Mouse (Mus musculus) midbrain, embryonic 14.5 days (tissue): Measurements from ENCODE around the gene Fgf22. TPM values are rescaled to one million over a fixed set of nuclear protein-coding genes. Genes with fewer than 3 reads are reported as not detected.

Experiments
- ATAC-seq: fragments of 200-750 bp; cut with Nextera tagmentation; 2 replicates; pipeline ENCODE4 v1.8.0; 2017; ENCODE audit warnings: moderate number of reproducible peaks, moderate library complexity; ENCODE audit not compliant: low FRiP score, low TSS enrichment
- DNase-seq: peaks from one replicate; pipeline ENCODE4 v3.0.0-alpha.2; 2015
- H3K27ac ChIP-seq: fragments of 300-500 bp; sonication (generic); replicated peaks from 2 replicates; pipeline ENCODE4 v1.5.1; 2014; ENCODE audit warnings: mild to moderate bottlenecking, low read depth, low read length, moderate library complexity
- H3K27me3 ChIP-seq: fragments of 300-500 bp; sonication (generic); 2 replicates; pipeline ENCODE4 v1.6.1; 2014; ENCODE audit warnings: low read length, control low read depth, mixed read lengths; ENCODE audit not compliant: control insufficient read depth, insufficient read depth
- H3K36me3 ChIP-seq: fragments of 300-500 bp; sonication (generic); 2 replicates; pipeline ENCODE4 v1.6.1; 2014; ENCODE audit warnings: low read length, control low read depth; ENCODE audit not compliant: control insufficient read depth, insufficient read depth
- H3K4me1 ChIP-seq: fragments of 300-500 bp; sonication (generic); 2 replicates; pipeline ENCODE4 v1.6.1; 2014; ENCODE audit warnings: mild to moderate bottlenecking, antibody characterized with exemption, low read length, control low read depth; ENCODE audit not compliant: control insufficient read depth, insufficient read depth
- H3K4me2 ChIP-seq: fragments of 300-500 bp; sonication (generic); 2 replicates; pipeline ENCODE4 v1.6.1; 2014; ENCODE audit warnings: mild to moderate bottlenecking, low read length, moderate library complexity
- H3K4me3 ChIP-seq: fragments of 300-500 bp; sonication (generic); replicated peaks from 2 replicates; pipeline ENCODE4 v1.5.1; 2014; ENCODE audit warnings: low read depth, low read length
- H3K9ac ChIP-seq: fragments of 300-500 bp; sonication (generic); replicated peaks from 2 replicates; pipeline ENCODE4 v1.6.1; 2014; ENCODE audit warnings: mild to moderate bottlenecking, low read length, moderate library complexity
- H3K9me3 ChIP-seq: fragments of 300-500 bp; sonication (generic); 2 replicates; pipeline ENCODE4 v1.6.1; 2016; ENCODE audit warnings: low read length, control low read depth, mixed read lengths; ENCODE audit not compliant: control insufficient read depth
- WGBS: fragments of 180-500 bp; shearing (Covaris S2); extraction: QIAGEN DNeasy Blood & Tissue Kit; methylation state at CpG from one replicate; pipeline ENCODE4 v1.1.7; 2014; 5-methylcytosine and 5-hydroxymethylcytosine counted together
- polyA plus RNA-seq: library from polyadenylated mRNA; unstranded; fragments of >200 nt; fragmentation: Nextera tagmentation; extraction: Ambion mirVana; gene quantifications from 2 replicates; pipeline ENCODE4 v1.2.1, GENCODE M21; 2014

Gene Fgf22
- 0.87 and 1.0 TPM in 2 replicates for polyA plus RNA-seq

- Histone ChIP-seq H3K9ac (peak within 1 kb of the TSS; percentile 51; the same call in 1 of the 2 replicates), H3K4me2 (peak within 1 kb of the TSS; percentile 69), H3K4me3 (peak within 1 kb of the TSS; percentile 39), H3K27me3 (no peaks in the 10 kb centered on the region), H3K9me3 (no peaks in the 10 kb centered on the region), H3K36me3 (peaks cover 37% of the 10 kb centered on the region), H3K4me1 (0 out of 2 replicates have a peak, but pooled peaks cover 3% of the 10 kb centered on the region), H3K27ac (no peak within 1 kb of the TSS)
- under 1% methylated on average over 36 of the region's 36 CpGs for WGBS
- peak; percentile 86 for DNase-seq
- ATAC-seq: peak; percentile 82
These were observed at the start of gene Fgf22 for GRCm38 (mm10) chr10:79754856-79755516. Gene Fgf22, plus strand, starts transcription at chr10:79755076.

- Histone ChIP-seq H3K9ac (peak overlapping the region; percentile 85), H3K4me1 (peaks cover 26% of the 10 kb centered on the region), H3K27ac (no peak overlapping the region), H3K9me3 (no peaks in the 10 kb centered on the region), H3K4me2 (peak overlapping the region; percentile 88), H3K36me3 (peaks cover 25% of the 10 kb centered on the region), H3K27me3 (no peaks in the 10 kb centered on the region), H3K4me3 (peak overlapping the region; percentile 74; the same call in 1 of the 2 replicates)
- DNase-seq (no peak), ATAC-seq (no peak)
- 80% methylated on average over 5 of the region's 5 CpGs for WGBS
These were observed 48.9 kb upstream of the Fgf22 start for GRCm38 (mm10) chr10:79705951-79706350.

DNA sequence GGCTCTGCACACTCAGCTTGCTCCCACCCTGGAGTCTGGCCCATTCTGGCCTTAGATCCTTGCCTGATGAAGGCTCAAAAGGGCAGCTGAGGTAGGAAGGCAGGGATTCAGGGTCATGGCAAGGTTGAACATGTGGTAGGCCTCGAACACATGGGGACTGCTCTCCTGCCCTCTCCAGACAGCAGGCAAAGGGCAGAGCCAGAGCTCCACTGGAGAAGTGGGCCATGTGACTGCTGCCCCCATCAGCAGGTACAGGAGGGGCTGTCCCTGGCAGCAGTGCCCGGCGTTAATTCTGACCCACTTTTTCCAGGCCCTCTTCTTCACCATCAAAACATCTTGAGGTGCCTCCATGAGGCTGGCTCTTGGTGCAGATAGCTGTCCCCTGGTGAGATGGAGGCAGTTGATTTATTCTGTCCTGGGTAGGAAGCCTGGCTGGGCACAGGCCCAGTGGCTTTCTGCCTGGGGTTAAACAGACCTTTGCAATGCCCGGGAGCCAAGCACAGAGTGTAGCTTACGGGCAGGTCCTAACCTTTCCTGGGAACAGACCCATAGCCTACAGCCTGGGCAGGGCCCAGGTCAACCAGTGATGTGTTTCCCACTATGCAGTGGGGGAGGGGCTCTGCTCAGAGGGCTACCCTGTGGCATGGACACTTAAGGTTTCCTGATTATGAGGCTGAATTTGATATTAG lies 48.3 kb upstream of the Fgf22 start:
- no peak for DNase-seq
- Histone ChIP-seq H3K9ac (no peak overlapping the region; the same call in 1 of the 2 replicates), H3K27ac (no peak overlapping the region), H3K4me1 (peaks cover 26% of the 10 kb centered on the region), H3K4me2 (peak overlapping the region; percentile 88), H3K4me3 (no peak overlapping the region), H3K9me3 (no peaks in the 10 kb centered on the region), H3K36me3 (peaks cover 31% of the 10 kb centered on the region), H3K27me3 (no peaks in the 10 kb centered on the region)
- ATAC-seq: no peak
- WGBS: 91% methylated on average over 5 of the region's 5 CpGs

GRCm38 (mm10) chr10:79707162-79707561 lies 47.7 kb upstream of the Fgf22 start:
- no peaks in the 10 kb centered on the region for H3K9me3 ChIP-seq
- peaks cover 37% of the 10 kb centered on the region for H3K36me3 ChIP-seq
- 77% methylated on average over 1 of the region's 1 CpGs for WGBS
- 0 out of 2 replicates have a peak overlapping the region, but pooled peaks have one; percentile 88 for H3K4me2 ChIP-seq
- peaks cover 26% of the 10 kb centered on the region for H3K4me1 ChIP-seq
- DNase-seq: no peak
- H3K9ac ChIP-seq: no peak overlapping the region
- H3K27me3 ChIP-seq: no peaks in the 10 kb centered on the region
- H3K4me3 ChIP-seq: no peak overlapping the region
- H3K27ac ChIP-seq: no peak overlapping the region
- no peak for ATAC-seq

- 75% methylated on average over 4 of the region's 4 CpGs for WGBS
- no peak overlapping the region for H3K9ac ChIP-seq
- H3K27ac ChIP-seq: no peak overlapping the region
- H3K9me3 ChIP-seq: no peaks in the 10 kb centered on the region
- DNase-seq (no peak), ATAC-seq (no peak)
- peaks cover 26% of the 10 kb centered on the region for H3K4me1 ChIP-seq
- H3K27me3 ChIP-seq: no peaks in the 10 kb centered on the region
- H3K4me2 ChIP-seq: no peak overlapping the region
- peaks cover 38% of the 10 kb centered on the region for H3K36me3 ChIP-seq
- H3K4me3 ChIP-seq: no peak overlapping the region
These were observed 47.1 kb upstream of the Fgf22 start for GRCm38 (mm10) chr10:79707759-79708158.

DNA sequence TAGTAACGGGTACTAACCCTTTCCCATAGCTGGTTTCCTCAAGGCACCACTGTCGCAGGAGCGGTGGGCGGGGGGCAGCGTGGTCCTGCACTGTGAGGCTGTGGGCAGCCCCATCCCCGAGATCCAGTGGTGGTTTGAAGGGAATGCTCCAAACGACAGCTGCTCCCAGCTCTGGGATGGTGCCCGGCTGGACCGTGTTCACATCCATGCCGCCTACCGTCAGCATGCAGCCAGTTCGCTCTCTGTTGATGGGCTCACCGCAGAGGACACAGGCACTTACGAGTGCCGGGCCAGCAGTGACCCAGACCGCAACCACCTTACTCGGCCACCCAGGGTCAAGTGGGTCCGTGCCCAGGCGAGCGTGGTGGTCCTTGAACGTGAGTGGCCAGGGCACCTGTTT lies 46.2 kb upstream of the Fgf22 start:
- Histone ChIP-seq H3K27ac (no peak overlapping the region), H3K4me1 (peaks cover 26% of the 10 kb centered on the region), H3K36me3 (peaks cover 38% of the 10 kb centered on the region), H3K9ac (no peak overlapping the region), H3K4me2 (no peak overlapping the region), H3K9me3 (no peaks in the 10 kb centered on the region), H3K4me3 (no peak overlapping the region), H3K27me3 (no peaks in the 10 kb centered on the region)
- no peak for DNase-seq
- ATAC-seq: no peak
- 94% methylated on average over 21 of the region's 21 CpGs for WGBS

GRCm38 (mm10) chr10:79709307-79709706 lies 45.6 kb upstream of the Fgf22 start:
- ATAC-seq: no peak
- peaks cover 26% of the 10 kb centered on the region for H3K4me1 ChIP-seq
- 83% methylated on average over 7 of the region's 7 CpGs for WGBS

GRCm38 (mm10) chr10:79712029-79712428 lies 42.8 kb upstream of the Fgf22 start:
- peaks cover 22% of the 10 kb centered on the region for H3K27me3 ChIP-seq
- H3K4me1 ChIP-seq: peaks cover 5% of the 10 kb centered on the region; the same call in 1 of the 2 replicates
- no peak overlapping the region for H3K4me3 ChIP-seq
- no peak overlapping the region for H3K4me2 ChIP-seq
- ATAC-seq (0 out of 2 replicates have a peak, but pooled peaks have one; percentile 21), DNase-seq (peak; percentile 28)
- no peak overlapping the region for H3K27ac ChIP-seq
- 89% methylated on average over 1 of the region's 1 CpGs for WGBS
- H3K36me3 ChIP-seq: peaks cover 38% of the 10 kb centered on the region
- no peaks in the 10 kb centered on the region for H3K9me3 ChIP-seq
- no peak overlapping the region for H3K9ac ChIP-seq

More at GRCm38 (mm10) chr10:79709307-79709706, 45.6 kb upstream of the Fgf22 start:
- Histone ChIP-seq H3K36me3 (peaks cover 38% of the 10 kb centered on the region), H3K27ac (no peak overlapping the region), H3K4me2 (no peak overlapping the region), H3K4me3 (no peak overlapping the region), H3K9me3 (no peaks in the 10 kb centered on the region), H3K27me3 (no peaks in the 10 kb centered on the region), H3K9ac (no peak overlapping the region)
- DNase-seq: no peak
